Comparison of ENCODE assay signal across 8 mouse cellular contexts in genomic region chr4:133631071-133631768, GRCm38 (mm10). TPM values are rescaled to one million over a fixed set of nuclear protein-coding genes. Genes with fewer than 3 reads are reported as not detected.
A peak's percentile ranks its signal among the peaks of the same experiment; 100 is the strongest.
DNase-seq lines count a peak whose midpoint lies in the region; ATAC-seq lines count a peak whose summit lies in the region.

No protein-coding gene starts in this region.

- WGBS in midbrain, embryonic 11.5 days: 84% methylated on average over 14 of the region's 14 CpGs
- WGBS in midbrain, embryonic 10.5 days: 87% methylated on average over 14 of the region's 14 CpGs
- 66% methylated on average over 14 of the region's 14 CpGs for WGBS in heart, embryonic 15.5 days
- WGBS in limb, embryonic 12.5 days: 82% methylated on average over 14 of the region's 14 CpGs
- WGBS in midbrain, embryonic 15.5 days: 83% methylated on average over 14 of the region's 14 CpGs

- H3K4me1 ChIP-seq in midbrain, embryonic 11.5 days (ENCODE audit: control insufficient read depth, insufficient read depth, low read length): peaks cover 7% of the 10 kb centered on the region
- peaks cover 34% of the 10 kb centered on the region for H3K4me1 ChIP-seq in midbrain, embryonic 10.5 days
- H3K4me1 ChIP-seq in heart, embryonic 15.5 days (replicated peaks): peaks cover 30% of the 10 kb centered on the region
- peaks cover 23% of the 10 kb centered on the region for H3K4me1 ChIP-seq in limb, embryonic 12.5 days (replicated peaks)
- peaks cover 31% of the 10 kb centered on the region for H3K4me1 ChIP-seq in midbrain, embryonic 15.5 days

- peaks cover 3% of the 10 kb centered on the region; the same call in 1 of the 2 replicates for H3K36me3 ChIP-seq in midbrain, embryonic 11.5 days (ENCODE audit: control insufficient read depth, insufficient read depth, low read length)
- peaks cover 10% of the 10 kb centered on the region for H3K36me3 ChIP-seq in midbrain, embryonic 10.5 days
- peaks cover 6% of the 10 kb centered on the region; the same call in 1 of the 2 replicates for H3K36me3 ChIP-seq in heart, embryonic 15.5 days
- H3K36me3 ChIP-seq in limb, embryonic 12.5 days: peaks cover 17% of the 10 kb centered on the region
- H3K36me3 ChIP-seq in midbrain, embryonic 15.5 days (replicated peaks): no peaks in the 10 kb centered on the region; the same call in 1 of the 2 replicates

- no peak for ATAC-seq in midbrain, embryonic 11.5 days (ENCODE audit: low FRiP score)
- ATAC-seq in heart, embryonic 15.5 days (replicated peaks; ENCODE audit: insufficient number of reproducible peaks, insufficient read depth, low FRiP score, low read depth): no peak
- ATAC-seq in limb, embryonic 12.5 days (ENCODE audit: insufficient number of reproducible peaks, insufficient read depth, low FRiP score, low TSS enrichment, low read depth): no peak
- no peak for ATAC-seq in midbrain, embryonic 15.5 days (replicated peaks)

- H3K27ac ChIP-seq in midbrain, embryonic 11.5 days (ENCODE audit: low read depth, low read length): no peak overlapping the region
- no peak overlapping the region for H3K27ac ChIP-seq in midbrain, embryonic 10.5 days (replicated peaks)
- H3K27ac ChIP-seq in heart, embryonic 15.5 days: no peak overlapping the region
- H3K27ac ChIP-seq in limb, embryonic 12.5 days: no peak overlapping the region
- no peak overlapping the region for H3K27ac ChIP-seq in midbrain, embryonic 15.5 days

- H3K4me2 ChIP-seq in midbrain, embryonic 11.5 days: no peak overlapping the region
- H3K4me2 ChIP-seq in heart, embryonic 15.5 days: peak overlapping the region; percentile 85
- 0 out of 2 replicates have a peak overlapping the region, but pooled peaks have one; percentile 72 for H3K4me2 ChIP-seq in limb, embryonic 12.5 days
- peak overlapping the region; percentile 71 for H3K4me2 ChIP-seq in midbrain, embryonic 15.5 days

- no peaks in the 10 kb centered on the region for H3K27me3 ChIP-seq in midbrain, embryonic 11.5 days (ENCODE audit: control insufficient read depth, insufficient read depth, low read length)
- 0 out of 2 replicates have a peak, but pooled peaks cover 3% of the 10 kb centered on the region for H3K27me3 ChIP-seq in midbrain, embryonic 10.5 days (ENCODE audit: low read depth, poor library complexity, severe bottlenecking)
- no peaks in the 10 kb centered on the region for H3K27me3 ChIP-seq in heart, embryonic 15.5 days
- H3K27me3 ChIP-seq in limb, embryonic 12.5 days: no peaks in the 10 kb centered on the region
- H3K27me3 ChIP-seq in midbrain, embryonic 15.5 days (replicated peaks): no peaks in the 10 kb centered on the region

- H3K9ac ChIP-seq in midbrain, embryonic 11.5 days (ENCODE audit: low read length): no peak overlapping the region; the same call in 1 of the 2 replicates
- H3K9ac ChIP-seq in heart, embryonic 15.5 days: no peak overlapping the region
- H3K9ac ChIP-seq in limb, embryonic 12.5 days (replicated peaks): peak overlapping the region; percentile 6; the same call in 1 of the 2 replicates
- no peak overlapping the region for H3K9ac ChIP-seq in midbrain, embryonic 15.5 days

- no peak overlapping the region for H3K4me3 ChIP-seq in midbrain, embryonic 11.5 days (ENCODE audit: low read depth, low read length)
- no peak overlapping the region; the same call in 1 of the 2 replicates for H3K4me3 ChIP-seq in midbrain, embryonic 10.5 days
- H3K4me3 ChIP-seq in heart, embryonic 15.5 days: 0 out of 2 replicates have a peak overlapping the region, but pooled peaks have one; percentile 81
- H3K4me3 ChIP-seq in limb, embryonic 12.5 days (replicated peaks): no peak overlapping the region
- H3K4me3 ChIP-seq in midbrain, embryonic 15.5 days: 0 out of 2 replicates have a peak overlapping the region, but pooled peaks have one; percentile 87

- no peaks in the 10 kb centered on the region for H3K9me3 ChIP-seq in midbrain, embryonic 11.5 days (ENCODE audit: control insufficient read depth, low read length)
- no peaks in the 10 kb centered on the region for H3K9me3 ChIP-seq in midbrain, embryonic 10.5 days (replicated peaks)
- no peaks in the 10 kb centered on the region for H3K9me3 ChIP-seq in heart, embryonic 15.5 days (replicated peaks)
- no peaks in the 10 kb centered on the region for H3K9me3 ChIP-seq in limb, embryonic 12.5 days
- H3K9me3 ChIP-seq in midbrain, embryonic 15.5 days: no peaks in the 10 kb centered on the region

- peak; percentile 82 for DNase-seq in midbrain, embryonic 11.5 days (ENCODE audit: low spot score, missing footprints)
- no peak for DNase-seq in midbrain, embryonic 10.5 days (ENCODE audit: low spot score)
- DNase-seq in layer of hippocampus, postnatal 10 days (ENCODE audit: low spot score in 2 of 2): no peak
- DNase-seq in spleen, postnatal 36 days (ENCODE audit: low spot score in 2 of 2): no peak
- no peak for DNase-seq in embryo, embryonic 10.5 days (ENCODE audit: low spot score)

RNA-seq across cellular contexts. Expression of gene Zdhhc18, which starts 18.7 kb away (rescaled TPM):
- polyA plus RNA-seq in midbrain, embryonic 11.5 days (2014; fragmentation: Nextera tagmentation; extraction: Ambion mirVana): 1.8 and 3.5 TPM in 2 replicates
- polyA plus RNA-seq in midbrain, embryonic 10.5 days (2016; fragmentation: Nextera tagmentation; extraction: Ambion mirVana): 3.0 and 3.1 TPM in 2 replicates
- polyA plus RNA-seq in heart, embryonic 15.5 days (2015; fragmentation: Nextera tagmentation; extraction: Ambion mirVana): 4.6 and 9.4 TPM in 2 replicates
- 4.0 and 7.1 TPM in 2 replicates for polyA plus RNA-seq in limb, embryonic 12.5 days (2016; fragmentation: Nextera tagmentation; extraction: Ambion mirVana)
- 6.4 and 9.3 TPM in 2 replicates for polyA plus RNA-seq in midbrain, embryonic 15.5 days (2015; fragmentation: Nextera tagmentation; extraction: Ambion mirVana)
- total RNA-seq in layer of hippocampus, postnatal 10 days (2021): 10 to 100 TPM; 34.3 to 38.8 TPM

RNA-seq across cellular contexts. Expression of gene Sfn, which starts 29.3 kb away (rescaled TPM):
- polyA plus RNA-seq in midbrain, embryonic 11.5 days (2014; fragmentation: Nextera tagmentation; extraction: Ambion mirVana): 6.0 and 7.8 TPM in 2 replicates
- polyA plus RNA-seq in midbrain, embryonic 10.5 days (2016; fragmentation: Nextera tagmentation; extraction: Ambion mirVana): 7.8 and 9.9 TPM in 2 replicates
- polyA plus RNA-seq in heart, embryonic 15.5 days (2015; fragmentation: Nextera tagmentation; extraction: Ambion mirVana): 3.0 and 25.1 TPM in 2 replicates
- polyA plus RNA-seq in limb, embryonic 12.5 days (2016; fragmentation: Nextera tagmentation; extraction: Ambion mirVana): 37.2 and 43.3 TPM in 2 replicates
- polyA plus RNA-seq in midbrain, embryonic 15.5 days (2015; fragmentation: Nextera tagmentation; extraction: Ambion mirVana): 1.2 and 3.4 TPM in 2 replicates
- 1 to 10 TPM; 1.8 to 2.1 TPM for total RNA-seq in layer of hippocampus, postnatal 10 days (2021)

RNA-seq across cellular contexts. Expression of gene Pigv, which starts 41.2 kb away (rescaled TPM):
- polyA plus RNA-seq in midbrain, embryonic 11.5 days (2014; fragmentation: Nextera tagmentation; extraction: Ambion mirVana): 9.6 and 12.4 TPM in 2 replicates
- 18.7 and 19.5 TPM in 2 replicates for polyA plus RNA-seq in midbrain, embryonic 10.5 days (2016; fragmentation: Nextera tagmentation; extraction: Ambion mirVana)
- 11.8 and 14.6 TPM in 2 replicates for polyA plus RNA-seq in heart, embryonic 15.5 days (2015; fragmentation: Nextera tagmentation; extraction: Ambion mirVana)
- polyA plus RNA-seq in limb, embryonic 12.5 days (2016; fragmentation: Nextera tagmentation; extraction: Ambion mirVana): 16.3 and 21.6 TPM in 2 replicates
- polyA plus RNA-seq in midbrain, embryonic 15.5 days (2015; fragmentation: Nextera tagmentation; extraction: Ambion mirVana): 16.0 and 16.2 TPM in 2 replicates
- total RNA-seq in layer of hippocampus, postnatal 10 days (2021): 10 to 100 TPM in 1 of 2 experiments, 1 to 10 TPM in 1; 9.2 to 10.8 TPM

RNA-seq across cellular contexts. Expression of gene Gpn2, which starts 47.1 kb away (rescaled TPM):
- 24.2 and 28.6 TPM in 2 replicates for polyA plus RNA-seq in midbrain, embryonic 11.5 days (2014; fragmentation: Nextera tagmentation; extraction: Ambion mirVana)
- polyA plus RNA-seq in midbrain, embryonic 10.5 days (2016; fragmentation: Nextera tagmentation; extraction: Ambion mirVana): 27.9 and 28.7 TPM in 2 replicates
- 10.4 and 11.8 TPM in 2 replicates for polyA plus RNA-seq in heart, embryonic 15.5 days (2015; fragmentation: Nextera tagmentation; extraction: Ambion mirVana)
- 21.3 and 23.2 TPM in 2 replicates for polyA plus RNA-seq in limb, embryonic 12.5 days (2016; fragmentation: Nextera tagmentation; extraction: Ambion mirVana)
- polyA plus RNA-seq in midbrain, embryonic 15.5 days (2015; fragmentation: Nextera tagmentation; extraction: Ambion mirVana): 18.2 and 21.2 TPM in 2 replicates
- total RNA-seq in layer of hippocampus, postnatal 10 days (2021): 10 to 100 TPM; 12.4 to 14.8 TPM

RNA-seq across cellular contexts. Expression of gene Gpatch3, which starts 56.7 kb away (rescaled TPM):
- polyA plus RNA-seq in midbrain, embryonic 11.5 days (2014; fragmentation: Nextera tagmentation; extraction: Ambion mirVana): 6.8 and 7.8 TPM in 2 replicates
- polyA plus RNA-seq in midbrain, embryonic 10.5 days (2016; fragmentation: Nextera tagmentation; extraction: Ambion mirVana): 8.9 and 10.9 TPM in 2 replicates
- polyA plus RNA-seq in heart, embryonic 15.5 days (2015; fragmentation: Nextera tagmentation; extraction: Ambion mirVana): 3.8 and 4.8 TPM in 2 replicates
- 11.7 and 12.0 TPM in 2 replicates for polyA plus RNA-seq in limb, embryonic 12.5 days (2016; fragmentation: Nextera tagmentation; extraction: Ambion mirVana)
- polyA plus RNA-seq in midbrain, embryonic 15.5 days (2015; fragmentation: Nextera tagmentation; extraction: Ambion mirVana): 8.1 and 9.1 TPM in 2 replicates
- 1 to 10 TPM; 6.3 to 8.5 TPM for total RNA-seq in layer of hippocampus, postnatal 10 days (2021)

Comparison
In these comparisons a context has a peak if more than half of its experiments do, and no peak if none do; other contexts are left out.
1. H3K4me3 ChIP-seq: peak in heart, embryonic 15.5 days (single experiment) and midbrain, embryonic 15.5 days (single experiment); none in midbrain, embryonic 11.5 days (single experiment), midbrain, embryonic 10.5 days (single experiment) and limb, embryonic 12.5 days (single experiment).